Mouse (Mus musculus) retina, adult 2 months (tissue): ENCODE data around the gene Capn11.

Experiments used
- DNase-seq: peaks from one replicate; pipeline ENCODE4 v3.0.0-alpha.2; 2012; ENCODE audit warnings: low read depth, low spot score

Gene Capn11

GRCm38 (mm10) chr17:45659225-45659624, at the start of gene Capn11:
Gene Capn11, minus strand, starts transcription at chr17:45659325.
- DNase-seq = no peak

GRCm38 (mm10) chr17:45708179-45708578, 49.1 kb upstream of the Capn11 start:
- DNase-seq = no peak

- DNase-seq = no peak
Measured at GRCm38 (mm10) chr17:45707376-45707775, 48.3 kb upstream of the Capn11 start.

- DNase-seq = no peak
Measured at GRCm38 (mm10) chr17:45706796-45707195, 47.7 kb upstream of the Capn11 start.

- DNase-seq = no peak
Measured at GRCm38 (mm10) chr17:45703187-45703586, 44.1 kb upstream of the Capn11 start.

GRCm38 (mm10) chr17:45702254-45702653, 43.1 kb upstream of the Capn11 start:
- no peak for DNase-seq

- DNase-seq = no peak
Measured at GRCm38 (mm10) chr17:45701236-45701591, 42.1 kb upstream of the Capn11 start.

- peak; percentile 74 for DNase-seq
Measured at GRCm38 (mm10) chr17:45700496-45701235, 41.5 kb upstream of the Capn11 start.

- no peak for DNase-seq
Measured at GRCm38 (mm10) chr17:45699039-45699740, 40.1 kb upstream of the Capn11 start.

GRCm38 (mm10) chr17:45698368-45698767, 39.2 kb upstream of the Capn11 start:
- no peak for DNase-seq

GRCm38 (mm10) chr17:45696981-45697380, 37.9 kb upstream of the Capn11 start:
- no peak for DNase-seq

- no peak for DNase-seq
Measured at GRCm38 (mm10) chr17:45695227-45696120, 36.3 kb upstream of the Capn11 start.

- DNase-seq = no peak
Measured at GRCm38 (mm10) chr17:45693812-45694565, 34.9 kb upstream of the Capn11 start.

GRCm38 (mm10) chr17:45692159-45692558, 33.0 kb upstream of the Capn11 start:
- DNase-seq = no peak

- no peak for DNase-seq
Measured at GRCm38 (mm10) chr17:45690044-45690443, 30.9 kb upstream of the Capn11 start.

- no peak for DNase-seq
Measured at GRCm38 (mm10) chr17:45689120-45689519, 30.0 kb upstream of the Capn11 start.

- DNase-seq = no peak
Measured at GRCm38 (mm10) chr17:45686716-45687115, 27.6 kb upstream of the Capn11 start, which contains the start of gene Tmem63b. Gene Tmem63b, minus strand, starts transcription at chr17:45686905.

GRCm38 (mm10) chr17:45686093-45686619, 27.0 kb upstream of the Capn11 start, which contains the start of gene Mrpl14:
Gene Mrpl14, plus strand, starts transcription at chr17:45686322.
- DNase-seq = peak; percentile 91

GRCm38 (mm10) chr17:45685171-45686092, 26.3 kb upstream of the Capn11 start:
- DNase-seq = no peak

GRCm38 (mm10) chr17:45684667-45685131, 25.6 kb upstream of the Capn11 start:
- no peak for DNase-seq
